Mouse (Mus musculus) lung, adult 2 months (tissue): Measurements from ENCODE around the gene Mrpl37.

Source experiments
- CTCF ChIP-seq: fragments of 200-500 bp; IDR thresholded peaks from 2 replicates; pipeline ENCODE4 v1.5.1; 2011; ENCODE audit warnings: mild to moderate bottlenecking, low read length, control low read depth; ENCODE audit not compliant: insufficient read depth
- POLR2A ChIP-seq: fragments of 200-500 bp; IDR thresholded peaks from 2 replicates; pipeline ENCODE4 v1.6.1; 2011; ENCODE audit warnings: low read depth, mild to moderate bottlenecking, control low read depth, low read length, borderline replicate concordance; ENCODE audit errors: extremely low read depth

DNA sequence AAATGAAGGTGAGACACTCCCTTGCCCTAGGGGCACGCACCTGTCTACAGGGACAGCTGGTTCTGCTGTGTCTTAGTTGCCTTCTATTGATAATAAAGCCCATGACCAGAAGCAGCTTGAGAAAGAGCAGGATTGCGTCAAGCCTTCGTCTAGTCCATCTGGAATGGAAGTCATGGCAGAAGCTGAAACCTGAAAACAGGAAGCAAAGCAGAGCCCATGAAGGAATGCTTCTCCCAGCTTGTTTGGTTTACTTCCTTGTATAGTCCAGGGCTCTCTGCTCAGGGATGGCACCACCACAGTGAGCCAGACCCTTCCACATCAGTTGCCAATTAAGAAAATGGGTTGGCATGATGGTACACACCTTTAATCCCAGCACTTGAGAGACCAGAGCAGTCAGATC lies 15.5 kb upstream of the Mrpl37 start:
- TF ChIP-seq CTCF (no peak), POLR2A (no peak)
